Mouse (Mus musculus) olfactory bulb, adult 2 months (tissue): Measurements from ENCODE around the gene Hsh2d.

Source experiments
- CTCF ChIP-seq: fragments of 200-500 bp; IDR thresholded peaks from 2 replicates; pipeline ENCODE4 v1.5.1; 2012; ENCODE audit warnings: low read depth, mild to moderate bottlenecking, low read length, moderate library complexity; ENCODE audit not compliant: insufficient read depth
- POLR2A ChIP-seq: fragments of 200-500 bp; IDR thresholded peaks from 2 replicates; pipeline ENCODE4 v1.6.1; 2012; ENCODE audit warnings: mild to moderate bottlenecking, low read depth, low read length, moderate library complexity; ENCODE audit not compliant: insufficient read depth

GRCm38 (mm10) chr8:72162821-72163220 is 26.6 kb upstream of the Hsh2d start:
- TF ChIP-seq CTCF, result no peak
- no peak for TF ChIP-seq POLR2A
